ENCODE assay signal across 20 mouse cellular contexts in genomic region chr6:100869909-100870308, GRCm38 (mm10).
"Had no signal": no experiment of that assay in that cellular context is flagged by ENCODE, and none has a peak within 500 bp of the region (broad histone marks: within the 10 kb centered on the region; RNA-seq: fewer than 3 reads in every experiment).

No protein-coding gene starts in this region.

- H3K36me3 ChIP-seq: midbrain, embryonic 15.5 days had no signal

- H3K4me1 ChIP-seq: lung, embryonic 15.5 days; midbrain, embryonic 13.5 days; midbrain, embryonic 15.5 days; neural tube, embryonic 13.5 days; neural tube, embryonic 15.5 days had no signal

- DNase-seq: lung, adult 2 months; lung, postnatal 14 days; lung, postnatal 36 days; retina, postnatal 1 day; right cerebral cortex, adult 18-20 months; right cerebral cortex, postnatal 25 days; right cerebral cortex, postnatal 4 days; spleen, adult 18-20 months; thymus, adult 18-20 months; thymus, postnatal 14 days; thymus, postnatal 36 days had no signal

- H3K4me2 ChIP-seq: lung, embryonic 15.5 days; midbrain, embryonic 11.5 days; midbrain, embryonic 13.5 days; midbrain, embryonic 15.5 days; neural tube, embryonic 13.5 days; neural tube, embryonic 15.5 days had no signal

- H3K4me3 ChIP-seq: lung, embryonic 15.5 days; midbrain, embryonic 13.5 days; midbrain, embryonic 15.5 days; neural tube, embryonic 13.5 days; neural tube, embryonic 15.5 days had no signal

- H3K27ac ChIP-seq: liver, embryonic 14.5 days; lung, embryonic 15.5 days; macrophage; midbrain, embryonic 13.5 days; midbrain, embryonic 15.5 days; neural tube, embryonic 13.5 days; neural tube, embryonic 15.5 days had no signal

- H3K9ac ChIP-seq: liver, embryonic 14.5 days; lung, embryonic 15.5 days; midbrain, embryonic 13.5 days; midbrain, embryonic 15.5 days; neural tube, embryonic 13.5 days; neural tube, embryonic 15.5 days had no signal

- H3K27me3 ChIP-seq: lung, embryonic 15.5 days; midbrain, embryonic 13.5 days; midbrain, embryonic 15.5 days; neural tube, embryonic 13.5 days had no signal

- ATAC-seq: lung, postnatal 0 days; midbrain, embryonic 13.5 days; midbrain, embryonic 15.5 days had no signal

- H3K9me3 ChIP-seq: lung, embryonic 15.5 days; midbrain, embryonic 13.5 days; midbrain, embryonic 15.5 days; neural tube, embryonic 13.5 days; neural tube, embryonic 15.5 days had no signal
